Mouse (Mus musculus): Measurements from ENCODE around the gene Plekhh2. TPM values are rescaled to one million over a fixed set of nuclear protein-coding genes. Genes with fewer than 3 reads are reported as not detected.

Gene Plekhh2
- polyA plus RNA-seq (2012; ENCODE audit: insufficient read depth, insufficient read length, missing spikeins), result 0.49 and 0.63 TPM in 2 replicates

- peak within 1 kb of the TSS; percentile 68 for H3K4me3 ChIP-seq (ENCODE audit: insufficient read depth, low read length)
- no peak within 1 kb of the TSS for H3K27ac ChIP-seq (ENCODE audit: insufficient read depth, low read depth, low read length)
- TF ChIP-seq CTCF (IDR thresholded peaks at IDR 0.05; ENCODE audit: low read depth, low read length) (no peak), POLR2A (IDR thresholded peaks at IDR 0.05; ENCODE audit: borderline replicate concordance, low read depth, low read length) (no peak)
- H3K4me1 ChIP-seq (ENCODE audit: control insufficient read depth, insufficient read depth, low read length), result peaks cover 30% of the 10 kb centered on the region
Observed at GRCm38 (mm10) chr17:84511682-84512515, at the start of gene Plekhh2. Gene Plekhh2 (plus strand): TSS chr17:84511895.

GRCm38 (mm10) chr17:84465753-84466608 is 45.7 kb upstream of the Plekhh2 start, which contains the start of gene Thada:
Gene Thada (minus strand): TSS chr17:84466205.
- TF ChIP-seq CTCF (IDR thresholded peaks at IDR 0.05; ENCODE audit: low read depth, low read length) (no peak), POLR2A (IDR thresholded peaks at IDR 0.05; ENCODE audit: borderline replicate concordance, low read depth, low read length) (no peak)
- Histone ChIP-seq H3K4me3 (ENCODE audit: insufficient read depth, low read length) (peak within 1 kb of the TSS; percentile 87), H3K27ac (ENCODE audit: insufficient read depth, low read depth, low read length) (peak within 1 kb of the TSS; percentile 62), H3K4me1 (ENCODE audit: control insufficient read depth, insufficient read depth, low read length) (peaks cover 5% of the 10 kb centered on the region; the same call in 1 of the 2 replicates)

- Histone ChIP-seq H3K4me1 (ENCODE audit: control insufficient read depth, insufficient read depth, low read length) (peaks cover 2% of the 10 kb centered on the region; the same call in 1 of the 2 replicates), H3K27ac (ENCODE audit: insufficient read depth, low read depth, low read length) (no peak overlapping the region), H3K4me3 (ENCODE audit: insufficient read depth, low read length) (no peak overlapping the region)
- no peak for TF ChIP-seq POLR2A (IDR thresholded peaks at IDR 0.05; ENCODE audit: borderline replicate concordance, low read depth, low read length)
- TF ChIP-seq CTCF (IDR thresholded peaks at IDR 0.05; ENCODE audit: low read depth, low read length), result no peak
Observed at GRCm38 (mm10) chr17:84474312-84474711, 37.4 kb upstream of the Plekhh2 start.

- TF ChIP-seq CTCF (IDR thresholded peaks at IDR 0.05; ENCODE audit: low read depth, low read length) (no peak), POLR2A (IDR thresholded peaks at IDR 0.05; ENCODE audit: borderline replicate concordance, low read depth, low read length) (no peak)
- Histone ChIP-seq H3K4me3 (ENCODE audit: insufficient read depth, low read length) (no peak overlapping the region), H3K27ac (ENCODE audit: insufficient read depth, low read depth, low read length) (no peak overlapping the region), H3K4me1 (ENCODE audit: control insufficient read depth, insufficient read depth, low read length) (peaks cover 2% of the 10 kb centered on the region; the same call in 1 of the 2 replicates)
Observed at GRCm38 (mm10) chr17:84477176-84477575, 34.5 kb upstream of the Plekhh2 start.

- Histone ChIP-seq H3K27ac (ENCODE audit: insufficient read depth, low read depth, low read length) (no peak overlapping the region), H3K4me3 (ENCODE audit: insufficient read depth, low read length) (no peak overlapping the region), H3K4me1 (ENCODE audit: control insufficient read depth, insufficient read depth, low read length) (peaks cover 2% of the 10 kb centered on the region; the same call in 1 of the 2 replicates)
- TF ChIP-seq CTCF (IDR thresholded peaks at IDR 0.05; ENCODE audit: low read depth, low read length), result no peak
- TF ChIP-seq POLR2A (IDR thresholded peaks at IDR 0.05; ENCODE audit: borderline replicate concordance, low read depth, low read length), result no peak
Observed at GRCm38 (mm10) chr17:84478276-84478675, 33.4 kb upstream of the Plekhh2 start.

- no peak overlapping the region for H3K27ac ChIP-seq (ENCODE audit: insufficient read depth, low read depth, low read length)
- TF ChIP-seq CTCF (IDR thresholded peaks at IDR 0.05; ENCODE audit: low read depth, low read length) (no peak), POLR2A (IDR thresholded peaks at IDR 0.05; ENCODE audit: borderline replicate concordance, low read depth, low read length) (no peak)
- no peak overlapping the region for H3K4me3 ChIP-seq (ENCODE audit: insufficient read depth, low read length)
- peaks cover 2% of the 10 kb centered on the region; the same call in 1 of the 2 replicates for H3K4me1 ChIP-seq (ENCODE audit: control insufficient read depth, insufficient read depth, low read length)
Observed at GRCm38 (mm10) chr17:84480464-84481355, 31.0 kb upstream of the Plekhh2 start.

GRCm38 (mm10) chr17:84482831-84483230 is 28.9 kb upstream of the Plekhh2 start:
- no peak overlapping the region for H3K4me3 ChIP-seq (ENCODE audit: insufficient read depth, low read length)
- no peaks in the 10 kb centered on the region for H3K4me1 ChIP-seq (ENCODE audit: control insufficient read depth, insufficient read depth, low read length)
- TF ChIP-seq POLR2A (IDR thresholded peaks at IDR 0.05; ENCODE audit: borderline replicate concordance, low read depth, low read length), result no peak
- TF ChIP-seq CTCF (IDR thresholded peaks at IDR 0.05; ENCODE audit: low read depth, low read length), result no peak
- H3K27ac ChIP-seq (ENCODE audit: insufficient read depth, low read depth, low read length), result no peak overlapping the region

GRCm38 (mm10) chr17:84483673-84484320 is 27.9 kb upstream of the Plekhh2 start:
- Histone ChIP-seq H3K4me1 (ENCODE audit: control insufficient read depth, insufficient read depth, low read length) (no peaks in the 10 kb centered on the region), H3K27ac (ENCODE audit: insufficient read depth, low read depth, low read length) (no peak overlapping the region), H3K4me3 (ENCODE audit: insufficient read depth, low read length) (no peak overlapping the region)
- TF ChIP-seq CTCF (IDR thresholded peaks at IDR 0.05; ENCODE audit: low read depth, low read length), result no peak
- TF ChIP-seq POLR2A (IDR thresholded peaks at IDR 0.05; ENCODE audit: borderline replicate concordance, low read depth, low read length), result no peak

All from bone marrow macrophage, adult 2 months (primary cell).